Mouse (Mus musculus): ENCODE measurements around the gene Yars. TPM values are rescaled to one million over a fixed set of nuclear protein-coding genes. Genes with fewer than 3 reads are reported as not detected.
A peak's percentile ranks its signal among the peaks of the same experiment; 100 is the strongest.

The Yars gene
- total RNA-seq, 2 experiments from 2014 or later = 63.8 to 68.1 TPM

- no peak for DNase-seq
Measured at GRCm38 (mm10) chr4:129227985-129228381, 38.4 kb downstream of the Yars start.

DNA sequence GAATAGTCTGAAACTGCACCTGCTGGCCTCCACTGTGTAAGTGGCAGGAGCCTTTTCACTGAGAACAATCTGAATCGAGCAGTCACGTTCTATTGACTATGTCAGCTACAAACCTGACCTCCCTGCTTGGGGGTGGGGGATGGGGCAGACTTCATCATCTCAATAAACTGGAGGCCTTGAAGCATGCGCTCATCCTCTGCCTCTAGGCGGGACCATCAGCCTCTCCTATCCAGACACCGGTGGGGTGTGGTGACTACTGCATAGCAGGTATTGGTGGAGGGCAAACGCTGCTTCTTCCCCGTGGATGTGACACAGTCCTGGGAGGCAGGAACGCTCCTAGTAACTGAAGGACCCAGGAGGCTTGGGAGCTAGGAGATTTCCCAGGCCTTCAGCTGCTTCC is 41.4 kb downstream of the Yars start:
- DNase-seq = no peak

GRCm38 (mm10) chr4:129231594-129232450 is 42.3 kb downstream of the Yars start:
- DNase-seq = no peak

- no peak for DNase-seq
Measured at GRCm38 (mm10) chr4:129232561-129233360, 43.2 kb downstream of the Yars start.

DNA sequence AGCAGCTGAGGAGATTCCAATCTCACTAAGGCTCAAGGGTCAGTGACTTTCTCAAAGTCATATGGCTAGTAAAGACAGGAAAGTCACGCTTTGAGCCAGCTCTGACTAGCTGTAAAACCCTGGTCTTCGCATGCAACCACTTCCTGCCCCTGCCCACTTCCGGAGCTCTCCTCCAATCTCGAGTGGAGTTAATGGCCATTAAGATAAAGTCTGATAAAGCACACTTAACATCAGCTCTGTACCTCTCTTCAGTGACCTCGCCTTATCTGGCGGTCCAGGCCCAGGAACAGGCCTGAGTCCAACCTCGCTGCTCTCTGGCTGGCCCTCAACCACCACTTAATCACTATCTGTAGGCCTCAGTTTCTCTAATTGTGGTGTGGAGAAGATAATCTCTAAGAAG is 44.9 kb downstream of the Yars start:
- no peak for DNase-seq

GRCm38 (mm10) chr4:129235147-129235546 is 45.6 kb downstream of the Yars start:
- no peak for DNase-seq

- no peak for DNase-seq
Measured at GRCm38 (mm10) chr4:129236236-129236813, 46.8 kb downstream of the Yars start.

DNA sequence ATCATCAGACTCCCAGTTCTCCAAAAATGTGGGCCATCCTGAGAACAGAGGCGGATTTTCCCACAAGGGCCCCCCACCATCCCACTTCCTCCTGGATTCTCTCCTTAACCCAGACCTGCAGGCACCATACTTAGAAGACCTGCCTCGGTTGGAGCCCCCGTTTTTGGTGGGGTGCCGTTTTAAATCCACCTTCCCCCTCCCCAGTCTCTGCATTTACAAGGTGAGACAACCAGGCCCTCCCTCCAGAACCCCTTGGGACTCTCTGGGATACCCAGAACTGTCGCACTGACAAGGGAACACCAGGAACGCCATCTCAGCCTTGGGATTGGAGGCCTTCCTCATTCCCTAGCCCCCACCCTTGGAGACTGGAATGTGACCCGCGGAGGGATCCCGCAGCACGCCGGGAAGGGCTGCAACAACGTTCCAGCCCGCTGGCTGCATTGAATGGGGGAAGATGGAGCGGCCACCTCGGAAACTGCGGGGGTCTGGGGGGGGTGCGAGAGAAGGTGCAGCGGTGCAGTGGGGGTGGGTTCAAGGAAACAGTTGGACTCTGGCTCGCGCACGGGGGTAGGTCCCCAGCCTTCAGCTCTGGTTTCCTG is 48.4 kb downstream of the Yars start:
- no peak for DNase-seq

GRCm38 (mm10) chr4:129238579-129239016 is 49.0 kb downstream of the Yars start:
- no peak for DNase-seq

GRCm38 (mm10) chr4:129239075-129239474 is 49.5 kb downstream of the Yars start:
- DNase-seq = peak; percentile 86

GRCm38 (mm10) chr4:129241898-129242297 is 52.3 kb downstream of the Yars start:
- DNase-seq = no peak

DNA sequence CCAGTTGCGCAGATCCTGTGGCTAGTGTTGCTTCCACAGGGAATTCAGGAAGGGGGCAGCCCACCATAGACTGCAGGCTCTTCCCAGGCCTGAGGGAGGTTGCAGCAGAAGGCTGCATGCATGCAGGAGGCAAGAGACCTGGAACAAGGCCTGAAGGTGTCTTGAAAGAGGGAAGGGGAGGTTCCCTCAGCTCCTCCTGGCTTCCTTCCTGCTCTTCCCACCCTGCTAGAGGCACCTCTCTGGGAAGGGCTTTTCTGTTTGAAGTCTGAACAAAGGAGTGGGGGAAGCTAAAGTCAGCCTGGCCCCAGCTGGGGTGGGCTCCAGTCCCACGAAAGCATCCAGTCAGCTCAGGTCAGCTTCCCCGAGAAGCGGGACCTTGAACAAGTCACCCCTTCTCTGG is 52.8 kb downstream of the Yars start:
- no peak for DNase-seq

GRCm38 (mm10) chr4:129242761-129243160 is 53.2 kb downstream of the Yars start:
- no peak for DNase-seq

GRCm38 (mm10) chr4:129244802-129245201 is 55.2 kb downstream of the Yars start:
- no peak for DNase-seq

GRCm38 (mm10) chr4:129246360-129247301 is 57.1 kb downstream of the Yars start:
- DNase-seq = no peak

GRCm38 (mm10) chr4:129247381-129248242 is 58.1 kb downstream of the Yars start:
- peak; percentile 40 for DNase-seq

- DNase-seq = peak; percentile 58
Measured at GRCm38 (mm10) chr4:129248243-129248767, 58.7 kb downstream of the Yars start.

GRCm38 (mm10) chr4:129249288-129249687 is 59.7 kb downstream of the Yars start:
- no peak for DNase-seq

- peak; percentile 78 for DNase-seq
Measured at GRCm38 (mm10) chr4:129250759-129251481, 61.4 kb downstream of the Yars start.

Data from adrenal gland, postnatal 10 days (tissue).